Mouse (Mus musculus) c-Kit-positive CD71-positive TER-119-negative erythroid progenitor cells, embryonic 14.5 days (primary cell): ENCODE measurements around the gene Gtpbp8.

ENCODE experiments used
- DNase-seq: peaks from one replicate; pipeline ENCODE4 v3.0.0-alpha.2; 2013; ENCODE audit warnings: low read depth

Gene Gtpbp8

DNA sequence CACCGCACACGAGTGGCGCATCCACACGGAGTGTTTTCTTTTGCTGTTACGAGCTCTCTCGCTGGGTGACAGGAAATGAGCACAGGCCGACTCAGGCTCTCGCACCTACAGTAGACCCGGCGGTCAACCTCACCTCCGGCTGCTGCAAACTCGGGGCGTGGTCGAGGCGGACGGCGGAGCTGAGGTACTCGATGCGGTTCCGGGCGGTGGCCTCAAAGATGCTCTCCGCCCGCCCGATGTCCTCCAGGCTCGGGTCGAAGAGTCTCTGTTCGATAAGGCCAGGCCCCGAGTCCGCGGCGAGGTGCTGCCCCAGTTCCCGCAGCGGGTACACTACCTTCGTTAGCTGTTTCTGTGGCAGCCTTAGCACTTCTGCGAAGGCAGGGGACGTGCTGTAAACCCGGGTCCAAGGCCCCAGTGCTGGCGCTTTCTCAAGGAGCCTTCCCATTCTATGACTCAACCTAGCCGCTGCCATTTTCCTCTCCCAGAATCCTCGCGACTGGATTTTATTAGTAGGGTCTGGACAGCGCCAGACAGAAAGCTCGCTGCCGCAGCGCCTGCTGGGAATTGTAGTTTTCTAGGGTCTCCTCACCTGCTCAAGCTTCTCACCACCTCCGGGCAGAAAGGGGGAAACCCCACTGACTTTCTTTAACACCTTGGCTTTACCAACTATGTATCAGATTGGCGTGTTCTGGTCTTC is at the start of gene Gtpbp8:
TSS of gene Gtpbp8 (minus strand) at position 498 of the 697 bp plus-strand sequence.
- peak; percentile 79 for DNase-seq

DNA sequence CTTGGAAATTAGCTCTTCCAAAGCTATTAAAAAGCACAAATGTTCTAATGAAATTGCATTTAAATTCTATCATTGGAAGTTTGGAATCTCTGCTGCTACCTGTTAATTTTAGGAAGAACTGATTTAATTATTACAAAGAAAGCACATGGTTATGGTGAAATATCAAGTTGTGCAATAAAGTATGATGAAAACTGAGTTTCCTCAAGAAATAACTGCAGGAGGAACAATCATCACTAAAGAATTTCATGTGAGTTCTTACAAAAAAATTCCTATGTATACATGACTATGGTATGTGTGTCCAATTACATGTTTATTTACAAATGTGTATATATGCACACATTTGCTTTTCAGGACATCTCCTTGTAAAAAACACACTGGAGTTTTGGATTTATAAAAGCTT is 48.3 kb upstream of the Gtpbp8 start:
- DNase-seq: no peak

GRCm38 (mm10) chr16:44786934-44787333 is 40.8 kb upstream of the Gtpbp8 start:
- DNase-seq: no peak

DNA sequence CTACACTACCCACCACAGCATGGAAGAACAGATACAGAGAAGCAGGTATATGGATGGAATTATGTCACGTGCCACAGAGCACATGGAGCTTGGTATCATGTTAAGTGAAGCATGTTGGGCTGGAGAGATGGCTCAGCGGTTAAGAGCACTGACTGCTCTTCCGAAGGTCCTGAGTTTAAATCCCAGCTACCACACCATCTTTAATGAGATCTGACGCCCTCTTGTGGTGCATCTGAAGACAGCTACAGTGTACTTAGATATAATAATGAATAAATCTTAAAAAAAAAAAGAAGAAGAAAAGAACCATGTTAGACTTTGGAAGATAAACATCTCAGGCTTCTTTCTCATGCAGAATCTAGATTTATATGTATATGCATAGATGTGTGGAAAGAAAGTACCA is 34.6 kb upstream of the Gtpbp8 start:
- DNase-seq: no peak

DNA sequence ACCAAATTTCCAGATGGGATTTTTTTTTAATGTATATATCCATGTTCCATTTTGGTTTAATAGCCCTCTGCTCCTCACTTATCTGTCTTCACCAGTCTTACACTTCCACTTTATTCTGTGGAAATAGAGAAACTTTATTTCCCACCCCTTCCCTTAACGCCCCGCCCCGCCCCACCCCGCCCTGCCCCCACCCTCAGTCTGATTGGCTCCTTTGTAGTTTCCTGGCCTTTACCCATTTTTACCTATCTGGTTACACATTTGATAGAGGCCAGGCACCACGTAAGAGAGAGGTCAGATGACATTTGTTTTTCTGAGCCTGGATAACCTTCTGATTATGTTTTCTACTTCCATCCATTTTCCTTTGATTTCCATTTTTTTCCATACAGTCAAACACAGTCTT is 33.3 kb upstream of the Gtpbp8 start:
- DNase-seq: no peak

DNA sequence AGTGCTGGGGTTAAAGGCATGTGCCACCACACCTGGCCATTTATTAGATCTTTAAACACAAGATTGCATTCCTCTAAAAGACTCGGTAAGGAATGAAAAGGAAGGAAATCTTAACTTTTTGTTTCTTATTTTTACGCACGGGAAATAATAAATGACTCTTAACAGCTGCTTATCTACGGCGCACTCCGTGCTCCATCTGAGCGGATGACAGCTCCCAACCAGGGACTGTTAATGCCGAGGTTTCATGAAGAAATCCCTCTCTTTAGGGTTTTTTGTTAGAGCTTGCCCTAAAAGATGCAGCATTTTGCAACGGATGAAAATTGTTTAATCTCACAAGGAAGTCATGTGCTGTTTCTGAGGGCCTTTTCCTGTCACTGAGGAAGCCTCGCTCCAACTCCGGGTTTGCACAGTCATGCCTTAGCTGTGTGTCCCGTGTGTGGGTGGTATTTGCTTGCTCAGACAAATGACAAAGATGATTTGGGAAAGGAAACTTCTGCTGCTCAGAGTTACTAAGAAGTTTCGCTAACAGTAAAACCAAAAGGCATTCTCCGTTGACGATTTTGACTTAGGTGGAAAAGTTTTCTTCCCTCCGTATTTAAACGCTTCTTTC is 32.5 kb upstream of the Gtpbp8 start:
- peak; percentile 37 for DNase-seq

DNA sequence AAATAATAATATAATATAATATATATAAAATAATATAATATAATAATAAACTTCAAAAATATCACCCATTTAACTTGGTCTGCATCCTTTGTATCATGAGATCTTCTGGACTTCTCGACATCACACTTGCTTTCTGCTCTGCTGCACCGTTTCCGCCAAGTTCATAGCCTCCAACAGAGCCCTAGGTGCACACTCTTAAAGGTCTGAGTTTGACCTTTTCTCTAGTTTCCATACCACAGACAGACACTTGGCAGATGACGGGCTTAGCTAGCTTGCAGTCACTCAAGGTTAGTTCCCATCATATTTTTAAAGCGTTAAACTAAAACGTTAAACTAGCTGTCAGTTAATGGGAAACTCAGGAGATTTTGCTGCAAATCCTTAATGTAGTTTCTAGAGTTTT is 28.0 kb upstream of the Gtpbp8 start:
- no peak for DNase-seq

DNA sequence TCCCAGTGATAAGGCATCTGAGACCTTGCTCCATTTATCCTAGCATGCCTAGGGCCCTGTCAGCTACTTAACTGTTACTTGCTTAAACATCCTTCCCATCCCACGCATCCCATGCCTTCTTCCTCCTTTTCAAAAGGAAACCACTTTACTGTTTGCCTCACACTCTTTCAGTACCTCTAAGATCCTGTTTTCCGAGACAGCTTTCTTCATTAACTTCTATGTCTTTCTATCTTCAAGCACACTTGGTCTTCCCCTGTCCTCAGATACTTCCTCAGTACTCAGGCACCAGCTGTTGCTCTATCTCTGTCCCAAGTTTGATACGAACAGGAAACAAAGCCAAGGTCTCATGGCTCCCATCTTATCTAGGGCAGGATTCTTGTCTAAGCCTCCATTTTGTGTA is 27.5 kb upstream of the Gtpbp8 start:
- no peak for DNase-seq

GRCm38 (mm10) chr16:44772577-44772976 is 26.4 kb upstream of the Gtpbp8 start:
- DNase-seq: no peak

- DNase-seq: no peak
Observed at GRCm38 (mm10) chr16:44767967-44768366, 21.8 kb upstream of the Gtpbp8 start.

GRCm38 (mm10) chr16:44767506-44767905 is 21.3 kb upstream of the Gtpbp8 start:
- DNase-seq: no peak

- no peak for DNase-seq
Observed at GRCm38 (mm10) chr16:44766320-44766892, 20.2 kb upstream of the Gtpbp8 start.

GRCm38 (mm10) chr16:44765555-44766319 is 19.6 kb upstream of the Gtpbp8 start, which contains the start of gene Cd200r1:
Gene Cd200r1 (plus strand): TSS chr16:44765736.
- DNase-seq: no peak

- no peak for DNase-seq
Observed at GRCm38 (mm10) chr16:44761811-44762210, 15.6 kb upstream of the Gtpbp8 start.

DNA sequence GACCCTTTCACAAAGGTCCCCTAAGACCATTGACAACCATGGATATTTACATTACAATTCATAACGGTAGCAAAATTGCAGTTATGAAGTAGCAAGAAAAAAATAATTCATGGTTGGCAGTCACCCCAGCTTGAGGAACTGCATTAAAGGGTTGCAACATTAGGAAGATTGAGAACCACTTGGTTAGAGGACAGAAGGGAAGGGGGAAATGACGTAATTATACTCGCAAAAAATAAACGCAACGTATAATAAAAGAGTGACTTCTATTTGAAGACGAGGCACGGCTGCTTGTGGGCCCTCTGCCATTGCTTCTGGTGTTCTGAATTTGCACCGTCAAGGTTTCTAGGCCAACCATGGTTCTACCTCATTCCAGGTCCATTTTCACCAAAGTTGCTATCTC is 11.5 kb upstream of the Gtpbp8 start:
- DNase-seq: no peak

DNA sequence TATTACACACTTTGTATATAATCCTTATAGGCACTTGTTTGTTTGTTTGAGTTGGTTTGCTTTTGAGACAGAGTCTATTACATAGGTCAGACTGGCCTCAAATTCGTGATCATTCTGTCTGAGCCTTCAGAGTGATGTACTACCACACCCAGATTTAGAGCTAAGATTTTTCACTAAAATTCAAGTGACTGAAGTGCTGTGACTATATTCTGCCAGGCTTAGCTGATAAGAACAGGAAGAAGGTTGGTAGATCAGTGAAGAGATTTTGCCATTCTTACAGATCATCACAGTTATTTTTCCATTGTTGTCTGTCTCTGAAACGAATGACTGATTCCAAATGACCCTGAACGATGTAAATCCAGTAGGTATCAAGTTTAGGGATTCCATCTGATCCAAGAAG is 1.8 kb upstream of the Gtpbp8 start:
- DNase-seq: no peak

- DNase-seq: no peak
Observed at GRCm38 (mm10) chr16:44745471-44745865, 695 bp downstream of the Gtpbp8 start.

DNA sequence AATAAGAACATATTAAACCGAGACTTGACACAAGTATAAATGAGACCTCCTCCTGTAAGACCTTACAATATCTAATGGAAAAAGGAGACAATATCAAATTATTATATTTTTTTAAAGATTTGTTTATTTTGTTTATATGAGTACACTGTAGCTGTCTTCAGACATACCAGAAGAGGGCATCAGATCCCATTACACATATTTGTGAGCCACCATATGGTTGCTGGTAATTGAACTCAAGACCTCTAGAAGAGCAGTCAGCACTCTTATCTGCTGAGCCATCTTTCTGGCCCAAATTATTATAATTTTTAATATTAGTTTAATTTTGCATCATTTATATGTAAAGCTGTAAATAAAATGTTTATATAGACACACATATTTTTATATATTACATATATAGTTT is 3.4 kb downstream of the Gtpbp8 start:
- DNase-seq: no peak

DNA sequence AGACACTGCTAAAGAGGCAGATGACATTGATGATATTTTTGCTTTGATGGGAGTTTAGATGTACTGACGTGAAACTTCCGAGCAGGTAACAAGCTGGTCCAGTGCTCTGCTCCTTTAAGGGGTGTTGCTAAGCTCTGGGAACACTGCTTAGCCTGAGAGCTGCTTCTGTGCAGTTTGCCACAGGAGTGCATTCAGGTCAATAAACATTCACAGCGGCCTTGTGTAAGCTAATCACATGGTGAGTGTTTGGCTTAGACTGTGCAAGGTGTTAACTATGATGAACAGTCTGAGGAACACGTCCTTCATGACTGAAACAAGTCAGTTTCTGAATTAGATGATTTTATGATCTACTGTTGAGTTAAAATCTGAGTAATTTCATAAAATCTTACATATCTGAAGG is 10.0 kb downstream of the Gtpbp8 start:
- no peak for DNase-seq

GRCm38 (mm10) chr16:44735676-44736075 is 10.5 kb downstream of the Gtpbp8 start:
- no peak for DNase-seq

- no peak for DNase-seq
Observed at GRCm38 (mm10) chr16:44734059-44734458, 12.1 kb downstream of the Gtpbp8 start.

DNA sequence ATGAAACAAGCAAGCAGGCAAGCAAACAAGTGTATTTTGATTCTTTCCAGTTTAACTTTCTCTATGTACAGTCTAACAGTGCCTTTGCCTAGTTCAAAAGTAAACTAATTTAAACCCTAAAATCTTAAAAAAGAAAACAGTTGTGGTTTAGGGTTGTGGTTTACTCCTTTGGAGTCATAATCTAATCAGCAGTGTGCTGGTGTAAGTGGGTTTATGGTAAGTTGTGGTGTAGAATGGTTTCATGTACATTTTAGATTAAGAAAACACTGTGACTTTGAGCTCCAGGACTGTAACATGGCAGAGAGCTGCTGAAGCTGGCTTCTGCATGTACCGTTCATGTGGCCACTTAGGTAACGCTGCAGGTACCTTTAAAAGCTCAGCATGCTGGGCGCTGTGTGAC is 18.6 kb downstream of the Gtpbp8 start:
- no peak for DNase-seq
